Mouse (Mus musculus): ENCODE results near the gene Ttll6. TPM values are rescaled to one million over a fixed set of nuclear protein-coding genes. Genes with fewer than 3 reads are reported as not detected.
"Not testable (repeated sequence)": the region's sequence is repeated elsewhere in the genome, so short reads cannot be mapped to it uniquely, and the experiment has no call there.

Gene Ttll6
- not detected for total RNA-seq (2021)
- long read RNA-seq, experiment 1: 0 reads
- long read RNA-seq, experiment 2, partial matches to known transcripts: 0 of 1 reads
- long read RNA-seq, experiment 2, other reads (novel, unspliced or antisense): 1 of 1 reads

DNA sequence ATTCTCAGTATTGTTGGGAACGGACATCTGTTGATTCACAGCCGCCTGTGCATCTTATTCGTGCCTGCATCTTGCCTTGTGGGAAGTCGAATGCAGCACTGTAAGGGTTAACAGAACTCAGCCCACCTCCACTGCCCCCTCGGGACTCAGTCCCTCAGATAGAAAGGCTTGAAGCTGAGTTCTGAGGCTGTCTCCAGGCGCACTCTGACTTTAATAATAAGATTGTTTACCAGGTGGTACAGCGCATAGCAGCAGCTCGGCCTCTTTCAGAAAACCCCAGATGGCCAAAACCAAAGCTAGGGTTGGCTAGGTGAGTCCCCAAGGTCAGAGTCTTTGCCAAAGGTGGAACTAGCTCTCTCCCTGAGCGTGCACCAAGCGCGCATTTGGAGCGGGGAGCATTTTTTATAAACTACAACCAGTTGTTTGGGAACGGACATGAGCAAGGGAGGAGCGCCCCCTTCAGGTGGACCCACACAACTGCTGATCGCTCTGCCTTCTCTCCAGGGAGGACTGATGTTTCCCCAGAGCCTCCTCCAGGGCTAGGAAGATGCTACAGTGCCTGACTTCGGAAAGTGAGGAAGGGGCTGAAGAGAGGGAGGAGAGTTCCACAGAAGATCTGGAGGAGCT, at the start of gene Ttll6:
TSS of gene Ttll6 (plus strand) at position 548 of the 627 bp plus-strand sequence.
- TF ChIP-seq CTCF (IDR thresholded peaks at IDR 0.05): peak; percentile 75
- peak; percentile 31 to 52 for DNase-seq (ENCODE audit: extremely low spot score in 1 of 2, low spot score in 2 of 2)
- no peak within 1 kb of the TSS for H3K4me3 ChIP-seq
- intact Hi-C loops (cut with DNase I): loop anchor here (5.0 to 10.0 kb wide), 2 partner anchors 259 to 446 kb away; no protein-coding TSS in a partner anchor
- H3K27ac ChIP-seq: no peak within 1 kb of the TSS

DNA sequence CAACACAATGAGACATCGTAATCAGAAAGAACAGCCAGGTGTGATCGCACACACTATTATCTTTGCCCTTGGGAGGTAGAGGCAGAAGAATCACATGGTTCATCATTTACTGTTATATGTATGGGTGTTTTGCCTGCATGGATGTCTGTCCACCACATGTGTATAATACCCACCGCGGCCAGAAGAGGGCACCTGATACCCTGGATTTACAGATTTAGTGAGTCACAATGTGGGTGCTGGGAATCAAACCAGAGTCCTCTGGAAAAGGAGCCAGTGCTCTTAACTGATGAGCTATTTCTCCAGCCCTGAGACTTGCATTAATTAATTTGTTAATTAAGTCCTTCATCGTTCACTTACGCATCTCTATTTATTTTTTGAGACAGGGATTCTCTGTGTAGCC, 45.6 kb upstream of the Ttll6 start:
- no peak for DNase-seq (ENCODE audit: extremely low spot score in 1 of 2, low spot score in 2 of 2)
- no peak overlapping the region for H3K4me3 ChIP-seq
- TF ChIP-seq CTCF (IDR thresholded peaks at IDR 0.05): no peak; the same call in 1 of the 2 replicates
- no peak overlapping the region for H3K27ac ChIP-seq
- intact Hi-C loops (cut with DNase I): no loop called here

DNA sequence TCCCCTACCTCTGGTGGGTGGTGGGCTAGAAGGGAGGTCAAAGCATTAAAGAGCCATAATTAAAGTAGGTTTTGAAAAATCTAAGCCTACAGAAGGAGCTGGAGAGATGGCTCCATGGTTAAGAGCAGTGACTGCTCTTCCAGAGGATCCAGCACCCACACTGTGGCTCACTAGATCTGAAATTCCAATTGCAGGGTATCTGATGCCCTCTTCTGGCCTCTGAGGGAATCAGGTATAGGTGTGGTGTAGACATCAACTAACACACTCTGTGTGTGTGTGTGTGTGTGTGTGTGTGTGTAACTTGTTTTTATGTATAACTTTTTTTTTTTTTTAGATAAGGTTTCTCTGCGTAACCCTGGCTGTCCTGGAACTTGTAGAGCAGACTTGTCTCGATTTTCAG, 42.5 kb upstream of the Ttll6 start:
- Histone ChIP-seq H3K27ac (no peak overlapping the region), H3K4me3 (no peak overlapping the region)
- TF ChIP-seq CTCF (IDR thresholded peaks at IDR 0.05): peak; percentile 23
- intact Hi-C loops (cut with DNase I): no loop called here
- no peak for DNase-seq (ENCODE audit: extremely low spot score in 1 of 2, low spot score in 2 of 2)

DNA sequence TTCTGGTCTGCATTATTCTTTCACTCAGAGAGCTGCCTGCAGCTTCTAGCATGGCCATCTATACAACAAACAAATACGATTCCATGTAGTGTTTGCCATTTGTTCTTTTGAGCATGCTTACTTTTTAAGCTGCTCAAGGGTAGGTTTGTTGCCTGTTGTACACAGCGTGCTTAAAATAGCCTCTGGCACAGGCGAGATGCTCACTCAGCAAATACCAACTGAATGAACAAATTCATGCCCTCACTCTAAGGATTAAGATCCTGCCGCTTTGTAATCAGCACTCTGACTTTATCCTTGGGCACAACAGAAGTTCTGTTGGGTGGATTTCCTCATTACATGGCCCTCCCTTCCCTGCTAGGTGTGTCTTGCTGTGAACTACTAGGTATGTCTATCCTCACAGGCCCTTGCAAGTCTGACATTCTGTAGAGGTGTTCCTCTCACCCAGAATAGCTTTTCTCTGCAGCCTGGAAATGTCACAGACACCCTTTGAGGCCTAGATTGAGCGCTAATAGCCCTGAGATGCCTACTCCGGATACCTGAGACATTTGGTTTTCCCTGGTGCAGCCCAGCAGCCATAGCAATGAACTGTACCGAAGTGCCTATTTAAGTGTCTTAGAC, 40.8 kb upstream of the Ttll6 start:
- no peak for TF ChIP-seq CTCF (IDR thresholded peaks at IDR 0.05)
- no peak for DNase-seq (ENCODE audit: extremely low spot score in 1 of 2, low spot score in 2 of 2)
- Histone ChIP-seq H3K4me3 (no peak overlapping the region), H3K27ac (no peak overlapping the region)
- intact Hi-C loops (cut with DNase I): loop anchor here (1.0 kb wide), 2 partner anchors 35 to 143 kb away; no protein-coding TSS in a partner anchor

DNA sequence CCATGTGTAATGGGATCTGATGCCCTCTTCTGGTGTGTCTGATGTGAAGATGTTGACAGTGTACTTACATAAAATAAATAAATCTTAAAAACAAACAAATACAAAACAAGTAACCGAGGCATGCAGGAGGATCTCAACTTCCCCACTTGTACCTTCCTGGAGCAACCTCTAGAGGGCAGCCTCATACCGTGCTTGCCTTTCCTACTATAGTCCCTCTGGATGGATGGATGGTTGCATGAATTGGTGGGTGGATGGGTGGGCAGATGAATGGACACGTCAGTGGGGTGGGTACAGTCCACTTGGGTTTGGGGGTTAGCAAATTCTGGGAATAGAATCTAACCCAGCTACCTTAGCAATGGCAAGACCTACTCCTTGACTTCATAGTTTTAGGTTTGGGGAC, 40.2 kb upstream of the Ttll6 start:
- Histone ChIP-seq H3K27ac (no peak overlapping the region), H3K4me3 (no peak overlapping the region)
- intact Hi-C loops (cut with DNase I): loop anchor here (1.0 kb wide), 2 partner anchors 34 to 142 kb away; no protein-coding TSS in a partner anchor
- TF ChIP-seq CTCF (IDR thresholded peaks at IDR 0.05): peak; percentile 89
- DNase-seq (ENCODE audit: extremely low spot score in 1 of 2, low spot score in 2 of 2): peak; percentile 23 to 41

DNA sequence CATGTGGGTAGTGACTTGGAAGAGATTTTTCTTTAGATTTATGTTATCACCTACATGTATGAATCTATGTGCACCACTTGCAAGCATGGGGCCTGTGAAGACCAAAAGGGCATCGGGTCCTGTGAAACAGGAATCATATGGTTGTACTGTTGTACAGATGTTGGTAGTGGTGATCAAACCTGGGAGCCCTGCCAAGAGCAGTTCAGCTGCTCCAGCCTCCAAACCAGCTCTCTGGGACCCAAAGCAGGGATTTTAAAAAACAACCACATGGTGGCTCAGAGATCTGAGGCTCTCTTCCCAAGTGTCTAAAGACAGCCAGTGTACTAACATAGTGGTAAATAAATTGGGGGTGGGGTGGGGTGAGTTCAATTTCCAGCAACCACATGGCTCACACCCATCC, 25.2 kb upstream of the Ttll6 start:
- Histone ChIP-seq H3K4me3 (no peak overlapping the region), H3K27ac (no peak overlapping the region)
- no peak for DNase-seq (ENCODE audit: extremely low spot score in 1 of 2, low spot score in 2 of 2)
- TF ChIP-seq CTCF (IDR thresholded peaks at IDR 0.05): no peak
- intact Hi-C loops (cut with DNase I): no loop called here

DNA sequence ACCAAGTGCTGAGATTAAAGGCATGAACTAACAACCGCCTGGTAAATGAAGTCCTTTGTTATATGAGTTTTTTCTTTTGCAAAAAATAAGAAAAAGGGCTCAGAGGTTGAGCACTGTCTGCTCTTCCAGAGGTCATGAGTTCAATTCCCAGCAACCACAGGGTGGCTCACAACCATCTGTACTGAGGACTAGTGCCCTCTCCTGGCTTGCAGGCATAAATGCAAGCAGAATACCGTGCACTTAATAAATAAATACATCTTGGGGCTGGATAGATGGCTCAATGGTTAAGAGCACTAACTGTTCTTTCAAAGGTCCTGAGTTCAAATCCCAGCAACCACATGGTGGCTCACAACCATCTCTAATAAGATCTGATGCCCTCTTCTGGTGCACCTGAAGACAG, 22.6 kb upstream of the Ttll6 start:
- H3K4me3 ChIP-seq; H3K27ac ChIP-seq; intact Hi-C loops (cut with DNase I); DNase-seq (ENCODE audit: extremely low spot score in 1 of 2, low spot score in 2 of 2): not testable (repeated sequence)

DNA sequence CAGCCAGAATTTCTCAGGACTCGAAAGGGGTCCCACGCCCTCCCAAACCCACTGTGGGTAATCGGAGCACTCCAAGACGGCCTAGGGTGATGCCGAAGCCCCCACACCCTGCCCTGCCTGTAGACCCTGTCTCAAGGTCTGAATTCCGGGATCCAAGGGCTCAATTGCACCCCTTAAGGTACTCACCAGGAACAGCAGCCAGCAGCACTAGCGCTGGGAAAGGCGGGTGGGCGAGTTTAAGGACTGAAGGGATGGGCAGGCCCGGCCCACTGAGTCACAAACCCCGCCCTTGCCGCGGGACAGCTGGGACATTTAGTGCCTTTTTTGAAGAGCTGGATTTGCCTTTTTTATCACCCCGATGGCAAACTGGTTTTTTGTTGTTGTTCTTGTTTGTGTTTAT, 21.8 kb upstream of the Ttll6 start, which contains the start of gene Calcoco2:
TSS of gene Calcoco2 (minus strand) at position 214 of the 400 bp plus-strand sequence.
- TF ChIP-seq CTCF (IDR thresholded peaks at IDR 0.05): no peak
- DNase-seq (ENCODE audit: extremely low spot score in 1 of 2, low spot score in 2 of 2): no peak
- no peak within 1 kb of the TSS for H3K4me3 ChIP-seq
- intact Hi-C loops (cut with DNase I): no loop called here
- H3K27ac ChIP-seq: no peak within 1 kb of the TSS

DNA sequence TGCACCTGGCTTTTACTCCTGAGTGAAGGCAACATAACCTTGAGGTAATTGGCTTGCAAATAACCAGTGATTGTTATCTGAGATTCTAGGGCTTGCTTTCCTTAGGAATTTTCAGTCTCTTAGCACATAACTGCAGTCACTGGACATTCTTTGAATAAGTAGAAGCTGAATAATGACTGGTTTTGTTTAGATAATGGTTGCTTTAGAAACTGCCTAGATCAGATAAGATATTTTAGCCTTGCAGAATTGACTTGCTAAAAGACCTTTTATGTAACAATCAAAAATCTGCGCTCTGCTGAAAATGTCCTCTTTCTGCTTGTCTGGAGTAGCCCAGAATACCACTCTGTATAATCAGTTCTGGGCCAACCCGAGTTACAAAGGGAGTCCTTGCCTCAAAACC, 19.5 kb upstream of the Ttll6 start:
- no peak for DNase-seq (ENCODE audit: extremely low spot score in 1 of 2, low spot score in 2 of 2)
- Histone ChIP-seq H3K27ac (no peak overlapping the region), H3K4me3 (no peak overlapping the region)
- intact Hi-C loops (cut with DNase I): no loop called here
- no peak for TF ChIP-seq CTCF (IDR thresholded peaks at IDR 0.05)

DNA sequence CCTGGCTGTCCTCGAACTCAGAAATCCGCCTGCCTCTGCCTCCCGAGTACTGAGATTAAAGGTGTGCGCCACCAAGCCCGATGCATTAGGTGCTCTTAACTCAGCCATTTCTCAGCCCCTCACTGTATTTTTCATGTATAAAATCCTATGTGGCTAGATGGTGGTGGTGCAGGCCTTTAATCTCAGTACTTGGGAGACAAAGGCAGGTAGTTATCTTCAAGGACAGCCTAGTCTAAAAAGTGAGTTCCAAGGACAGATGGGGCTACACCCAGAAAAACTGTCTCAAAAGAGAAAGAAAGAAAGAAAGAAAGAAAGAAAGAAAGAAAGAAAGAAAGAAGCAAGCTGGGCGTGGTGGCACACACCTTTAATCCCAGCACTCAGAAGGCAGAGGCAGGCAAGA, 18.2 kb upstream of the Ttll6 start:
- intact Hi-C loops (cut with DNase I): no loop called here
- no peak for DNase-seq (ENCODE audit: extremely low spot score in 1 of 2, low spot score in 2 of 2)
- Histone ChIP-seq H3K27ac (no peak overlapping the region), H3K4me3 (no peak overlapping the region)
- TF ChIP-seq CTCF (IDR thresholded peaks at IDR 0.05): no peak

DNA sequence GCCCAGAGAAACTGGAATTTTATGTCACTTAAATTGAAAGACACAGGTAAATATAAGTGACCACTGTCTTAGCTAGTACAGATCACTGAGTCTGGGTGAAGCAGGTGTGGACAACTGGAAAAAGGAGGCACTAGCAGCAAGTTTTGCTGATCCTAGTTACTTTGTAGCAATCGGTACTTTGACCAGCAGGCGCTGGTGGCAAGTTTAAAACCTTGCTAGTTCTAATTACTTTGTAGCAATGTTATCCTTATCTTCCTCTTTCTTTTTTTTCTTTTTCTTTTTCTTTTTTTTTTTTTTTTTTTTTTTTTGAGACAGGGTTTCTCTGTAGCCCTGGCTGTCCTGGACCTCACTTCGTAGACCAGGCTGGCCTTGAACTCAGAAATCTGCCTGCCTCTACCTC, 17.5 kb upstream of the Ttll6 start:
- no peak overlapping the region for H3K27ac ChIP-seq
- intact Hi-C loops (cut with DNase I): no loop called here
- no peak for TF ChIP-seq CTCF (IDR thresholded peaks at IDR 0.05)

DNA sequence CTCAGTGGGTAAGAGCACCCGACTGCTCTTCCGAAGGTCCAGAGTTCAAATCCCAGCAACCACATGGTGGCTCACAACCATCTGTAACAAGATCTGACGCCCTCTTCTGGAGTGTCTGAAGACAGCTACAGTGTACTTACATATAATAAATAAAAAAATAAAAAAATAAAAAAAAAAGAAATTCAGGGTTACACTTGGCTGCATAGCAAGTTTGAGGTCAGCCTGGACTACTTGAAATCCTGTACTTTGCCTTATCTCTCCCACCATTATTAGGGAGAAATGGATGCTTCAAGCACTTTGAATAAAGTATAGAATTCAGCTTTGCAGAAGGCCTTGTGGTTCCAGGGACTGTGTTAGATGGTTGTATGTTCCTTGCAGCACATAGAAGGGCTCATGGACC, 16.7 kb upstream of the Ttll6 start:
- intact Hi-C loops (cut with DNase I); H3K4me3 ChIP-seq; DNase-seq (ENCODE audit: extremely low spot score in 1 of 2, low spot score in 2 of 2); H3K27ac ChIP-seq: not testable (repeated sequence)

More for the DNA sequence above, 17.5 kb upstream of the Ttll6 start:
- DNase-seq (ENCODE audit: extremely low spot score in 1 of 2, low spot score in 2 of 2): no peak
- H3K4me3 ChIP-seq: no peak overlapping the region

All from left cerebral cortex, adult 2 months (tissue).